Mouse (Mus musculus): ENCODE results near the gene Csgalnact2.

The Csgalnact2 gene

DNA sequence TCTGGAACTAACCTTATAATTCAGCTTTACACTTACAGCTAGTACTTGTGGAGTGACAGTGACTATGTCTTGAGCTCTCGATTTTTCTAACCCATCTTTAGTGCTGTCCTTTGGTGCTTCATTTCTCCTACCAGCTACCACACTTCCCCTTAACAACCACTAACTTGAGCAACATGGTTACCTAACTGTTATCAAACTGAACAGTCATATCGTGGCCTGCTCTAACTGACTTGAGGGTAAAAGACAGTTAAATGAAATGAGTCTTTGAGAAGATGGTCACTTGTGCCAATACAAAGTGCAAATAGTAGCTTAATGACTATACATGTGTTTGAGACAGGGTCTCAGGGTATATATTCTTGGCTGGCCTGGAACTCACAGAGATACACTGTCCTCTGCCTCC lies 1.8 kb downstream of the Csgalnact2 start:
- DNase-seq (ENCODE audit: low read depth, low spot score) = no peak

DNA sequence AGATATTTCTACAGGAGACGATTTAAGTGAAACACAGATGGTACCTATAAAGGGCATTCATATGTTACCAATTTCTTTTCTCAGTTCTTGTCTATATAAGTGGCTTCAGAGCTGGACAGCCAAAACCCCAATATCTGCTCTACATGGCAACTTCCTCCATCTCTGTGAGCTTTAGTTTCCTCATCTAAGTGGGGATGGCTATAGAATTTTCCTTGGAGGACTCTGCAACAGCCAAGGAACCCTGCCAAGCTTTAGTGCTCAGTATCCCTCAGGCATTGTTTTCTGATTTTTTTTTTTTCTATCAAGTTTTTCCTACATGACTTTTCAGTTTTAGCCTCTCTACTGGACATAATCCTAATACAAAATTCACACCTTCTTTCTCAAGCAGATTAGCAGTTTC lies 4.5 kb downstream of the Csgalnact2 start:
- DNase-seq (ENCODE audit: low read depth, low spot score) = no peak

DNA sequence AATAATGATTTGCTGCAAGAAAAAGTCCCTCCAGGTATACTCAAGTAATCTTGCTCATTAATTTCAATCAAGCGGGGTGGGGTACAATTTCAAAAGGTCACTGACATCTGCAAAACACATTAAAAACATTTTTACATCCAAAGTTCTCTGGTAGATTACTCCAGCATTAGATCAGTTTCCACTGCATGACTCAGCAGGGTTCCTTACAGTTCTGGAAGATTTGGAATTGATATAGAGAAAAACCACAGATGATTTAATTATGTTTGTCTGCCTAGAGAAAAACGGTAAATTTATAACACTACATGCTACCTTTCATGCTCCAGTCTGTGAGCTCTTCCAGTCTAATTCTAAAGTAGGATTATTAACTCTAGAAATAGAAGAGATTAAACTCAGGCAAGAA lies 8.9 kb downstream of the Csgalnact2 start:
- DNase-seq (ENCODE audit: low read depth, low spot score) = no peak

DNA sequence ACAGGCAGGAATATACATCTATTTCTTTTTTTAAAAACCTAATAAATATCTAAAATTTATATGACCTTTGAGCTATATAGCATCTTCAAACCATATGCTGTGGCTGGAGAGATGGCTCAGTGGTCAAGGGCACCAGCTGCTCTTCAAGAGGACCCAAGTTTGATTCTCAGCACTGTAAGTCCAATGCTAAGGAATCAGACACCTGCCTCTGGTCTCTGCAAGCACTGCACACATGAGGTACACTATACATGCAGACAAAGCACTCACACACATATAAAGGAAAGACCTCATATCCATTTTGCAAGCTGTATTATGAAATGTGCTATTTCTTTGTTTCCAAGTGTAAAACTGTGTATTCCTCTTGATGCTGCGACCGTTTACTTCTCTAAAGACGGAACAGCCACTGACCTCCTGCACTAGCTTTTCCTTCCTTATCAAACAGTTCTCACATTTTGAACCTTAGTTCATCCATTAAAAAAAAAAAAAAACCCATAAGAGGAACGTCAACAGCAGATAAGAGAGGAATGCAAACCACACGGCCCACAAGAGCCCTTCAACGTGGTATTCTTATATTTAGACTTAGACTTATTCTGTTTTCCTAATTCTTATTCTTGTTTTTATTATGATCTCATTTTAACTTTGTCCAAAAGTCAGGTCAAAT lies 11.0 kb downstream of the Csgalnact2 start:
- DNase-seq (ENCODE audit: low read depth, low spot score) = no peak

- no peak for DNase-seq (ENCODE audit: low read depth, low spot score)
Measured at GRCm38 (mm10) chr6:118127198-118127597, 11.7 kb downstream of the Csgalnact2 start.

DNA sequence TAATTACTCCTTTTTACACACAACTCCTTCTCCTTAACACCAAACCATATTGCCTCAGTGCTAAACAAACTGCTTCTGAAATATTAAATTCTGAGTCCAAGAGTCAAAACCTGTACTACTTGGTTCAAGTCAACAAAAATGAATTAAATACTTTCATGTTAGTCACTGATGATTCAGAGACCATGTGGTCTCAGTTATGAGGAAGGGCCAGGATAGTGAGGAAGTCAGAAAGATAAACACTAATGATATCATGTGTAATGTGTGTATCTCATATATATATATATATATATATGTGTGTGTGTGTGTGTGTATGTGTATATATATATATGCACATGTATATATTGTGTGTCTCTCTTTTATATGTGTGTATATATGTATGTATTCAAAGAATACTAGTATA lies 12.4 kb downstream of the Csgalnact2 start:
- no peak for DNase-seq (ENCODE audit: low read depth, low spot score)

DNA sequence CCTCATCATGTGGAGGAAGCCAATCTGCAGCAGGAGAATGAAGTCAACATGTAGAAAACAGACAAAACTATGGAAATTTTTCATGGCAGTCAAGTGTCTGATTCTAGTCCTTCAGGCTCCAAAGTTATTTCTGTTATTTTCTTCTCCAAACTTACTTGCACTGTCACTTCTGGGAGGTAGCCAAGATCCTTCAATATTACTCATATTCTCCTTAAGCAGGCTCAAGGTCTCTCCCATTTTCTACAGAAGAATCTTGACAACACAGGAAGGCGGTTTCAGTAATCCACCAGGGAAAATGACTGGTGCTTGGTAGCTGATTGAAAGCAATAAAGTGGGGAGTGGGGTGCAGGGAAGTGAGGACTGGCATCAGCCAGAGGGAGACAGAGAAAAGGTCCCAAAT lies 16.2 kb downstream of the Csgalnact2 start:
- DNase-seq (ENCODE audit: low read depth, low spot score) = no peak

DNA sequence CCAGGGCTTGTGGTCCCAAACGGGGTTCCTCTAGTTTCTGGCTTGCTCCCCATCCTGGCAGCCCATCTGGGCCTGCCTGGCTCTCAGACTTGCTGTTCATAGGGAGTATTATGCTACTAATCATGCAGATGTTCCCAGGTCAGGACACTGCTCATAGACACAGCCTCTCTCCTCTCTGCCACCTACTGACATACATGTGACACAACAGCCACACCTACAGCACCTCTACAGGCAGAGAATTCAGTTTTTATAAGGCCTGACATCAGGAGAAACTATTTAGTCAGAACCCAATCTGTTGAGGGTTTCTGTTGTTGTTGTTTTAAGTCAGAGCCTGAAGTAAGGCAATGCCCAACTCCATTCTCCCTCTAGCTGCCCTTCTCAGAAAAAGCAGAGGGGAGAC lies 27.1 kb downstream of the Csgalnact2 start:
- peak; percentile 13 for DNase-seq (ENCODE audit: low read depth, low spot score)

- DNase-seq (ENCODE audit: low read depth, low spot score) = peak; percentile 75
Measured at GRCm38 (mm10) chr6:118099311-118099802, 39.6 kb downstream of the Csgalnact2 start.

GRCm38 (mm10) chr6:118097765-118098365 lies 41.1 kb downstream of the Csgalnact2 start:
- DNase-seq (ENCODE audit: low read depth, low spot score) = no peak

DNA sequence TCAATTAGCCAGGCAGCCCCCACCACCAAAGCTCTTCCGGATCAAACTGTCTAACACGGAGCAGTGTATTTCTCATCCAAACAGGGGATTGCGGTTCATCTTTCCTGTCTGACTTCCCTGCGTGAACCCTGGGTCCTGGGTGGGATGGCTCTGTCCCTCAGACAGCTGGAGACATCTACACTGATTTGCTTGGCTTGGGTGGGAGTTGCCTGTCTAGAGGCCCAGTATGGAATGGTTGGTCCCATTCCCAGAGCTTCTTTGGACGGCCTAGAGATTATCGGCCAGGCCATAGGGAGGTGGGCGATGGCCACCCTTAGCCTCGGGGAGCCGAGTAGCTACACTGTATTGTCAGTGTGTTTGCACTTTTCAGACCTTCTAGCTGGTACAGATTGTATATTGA lies 48.1 kb downstream of the Csgalnact2 start:
- no peak for DNase-seq (ENCODE audit: low read depth, low spot score)

GRCm38 (mm10) chr6:118088750-118089440 lies 50.0 kb downstream of the Csgalnact2 start:
- DNase-seq (ENCODE audit: low read depth, low spot score) = no peak

GRCm38 (mm10) chr6:118087955-118088354 lies 51.0 kb downstream of the Csgalnact2 start:
- DNase-seq (ENCODE audit: low read depth, low spot score) = peak; percentile 58

DNA sequence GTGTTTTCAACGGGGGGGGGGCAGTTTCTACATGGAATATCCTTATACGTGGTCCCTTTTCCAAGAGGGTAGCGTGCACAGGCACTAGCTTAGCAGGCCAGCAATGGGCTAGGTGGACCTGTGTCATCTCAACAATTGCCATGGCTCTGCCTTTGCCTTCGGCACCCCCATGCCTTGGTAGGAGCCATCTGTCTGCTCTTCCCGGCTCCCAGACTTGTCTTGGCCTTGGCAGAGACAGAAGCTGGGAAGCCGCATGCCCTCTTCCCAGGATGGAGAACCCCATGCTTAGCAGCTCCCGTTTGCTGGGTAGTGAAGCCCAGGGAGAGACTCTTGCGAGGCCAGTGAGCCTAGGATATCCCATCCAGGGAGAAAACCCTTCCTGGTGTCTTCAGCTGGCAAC lies 54.3 kb downstream of the Csgalnact2 start:
- no peak for DNase-seq (ENCODE audit: low read depth, low spot score)

DNA sequence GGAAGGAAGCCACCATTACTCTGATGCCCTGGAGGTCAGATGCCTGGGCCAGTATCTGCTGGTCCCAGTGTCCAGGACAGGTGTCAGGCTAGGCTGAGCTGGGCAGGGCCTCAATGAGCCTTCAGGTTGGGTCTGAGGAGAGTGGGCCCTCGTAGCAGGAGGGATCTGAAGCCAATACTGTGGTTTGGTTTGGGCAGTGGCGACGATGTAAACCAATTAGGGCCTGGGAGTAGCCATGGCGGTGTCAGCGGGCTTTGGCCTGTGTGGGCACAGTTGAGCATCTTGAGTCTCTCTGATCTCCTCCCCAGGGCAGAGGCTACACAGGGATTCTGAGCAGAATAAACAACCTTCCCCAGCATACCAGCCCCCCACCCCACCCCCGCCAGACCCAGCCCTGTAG lies 55.3 kb downstream of the Csgalnact2 start:
- no peak for DNase-seq (ENCODE audit: low read depth, low spot score)

GRCm38 (mm10) chr6:118082384-118082783 lies 56.6 kb downstream of the Csgalnact2 start:
- DNase-seq (ENCODE audit: low read depth, low spot score) = no peak

- DNase-seq (ENCODE audit: low read depth, low spot score) = no peak
Measured at GRCm38 (mm10) chr6:118080711-118081110, 58.2 kb downstream of the Csgalnact2 start.

- no peak for DNase-seq (ENCODE audit: low read depth, low spot score)
Measured at GRCm38 (mm10) chr6:118079762-118080465, 59.0 kb downstream of the Csgalnact2 start.

DNA sequence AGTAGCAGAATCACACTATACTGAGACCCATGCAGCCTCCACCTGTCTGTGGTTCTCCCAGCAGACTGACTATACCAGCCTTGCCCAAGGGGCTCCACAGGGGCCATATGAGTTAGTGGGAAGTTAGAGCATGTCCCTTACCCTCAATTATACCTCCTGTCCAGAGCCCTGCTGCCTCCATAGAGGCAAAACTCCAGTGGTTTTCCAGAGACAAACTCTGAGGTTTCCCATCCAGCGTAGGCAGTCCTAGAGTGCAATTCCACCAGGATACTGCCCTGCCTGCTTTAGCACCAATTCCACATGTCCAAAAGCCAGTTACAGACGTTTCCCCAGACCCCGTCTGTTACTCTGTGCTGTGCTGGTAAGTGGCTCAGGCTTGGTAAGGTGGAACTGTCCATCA lies 59.6 kb downstream of the Csgalnact2 start:
- DNase-seq (ENCODE audit: low read depth, low spot score) = no peak

DNA sequence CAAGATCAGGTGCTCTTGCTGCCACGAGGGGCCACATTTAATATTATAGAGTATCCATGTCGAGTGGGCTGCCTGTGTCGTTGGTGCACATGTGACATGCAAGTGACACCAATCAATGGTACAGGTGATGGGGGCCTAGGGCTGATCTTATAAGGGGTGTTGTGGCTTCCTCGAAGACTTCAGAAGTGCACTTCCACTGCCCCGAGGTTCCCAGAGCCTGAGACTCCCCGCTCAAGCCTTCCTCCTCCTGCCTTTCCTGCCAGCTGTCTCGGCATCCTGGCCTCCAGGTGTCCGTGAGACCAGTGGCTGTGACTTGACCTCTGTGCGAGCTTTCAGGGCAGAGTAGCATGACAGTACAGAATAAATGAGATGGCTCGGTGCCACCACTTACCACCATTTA lies 60.2 kb downstream of the Csgalnact2 start:
- no peak for DNase-seq (ENCODE audit: low read depth, low spot score)

GRCm38 (mm10) chr6:118077421-118077820 lies 61.5 kb downstream of the Csgalnact2 start:
- no peak for DNase-seq (ENCODE audit: low read depth, low spot score)

- DNase-seq (ENCODE audit: low read depth, low spot score) = no peak
Measured at GRCm38 (mm10) chr6:118076748-118077147, 62.2 kb downstream of the Csgalnact2 start.
